Mouse (Mus musculus): ENCODE results near the gene Dock4. TPM values are rescaled to one million over a fixed set of nuclear protein-coding genes. Genes with fewer than 3 reads are reported as not detected.

Dock4 gene
- total RNA-seq, 4 experiments from 2014 or later = 7.9 to 11.6 (median 9.4) TPM

DNA sequence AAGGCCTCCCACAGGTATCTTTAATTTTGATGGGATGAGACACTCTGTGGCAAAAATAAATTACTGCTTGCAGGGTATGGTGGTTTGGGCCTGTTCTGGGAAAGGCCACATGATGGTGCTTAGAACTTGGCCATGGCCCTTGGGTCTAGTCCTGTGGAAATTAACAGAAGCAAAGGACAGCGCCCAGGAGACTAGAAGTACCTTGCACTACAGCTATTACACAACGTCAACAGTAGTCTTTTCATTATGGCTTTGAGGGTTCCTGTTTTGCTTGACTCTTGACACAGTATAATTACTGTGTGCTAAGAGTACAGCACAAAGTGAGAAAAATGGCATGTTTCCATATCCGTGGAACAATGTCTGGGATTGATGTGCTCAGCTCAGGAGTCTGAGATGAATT is 300.3 kb downstream of the Dock4 start:
- no peak for DNase-seq (ENCODE audit: low spot score in 2 of 2)

DNA sequence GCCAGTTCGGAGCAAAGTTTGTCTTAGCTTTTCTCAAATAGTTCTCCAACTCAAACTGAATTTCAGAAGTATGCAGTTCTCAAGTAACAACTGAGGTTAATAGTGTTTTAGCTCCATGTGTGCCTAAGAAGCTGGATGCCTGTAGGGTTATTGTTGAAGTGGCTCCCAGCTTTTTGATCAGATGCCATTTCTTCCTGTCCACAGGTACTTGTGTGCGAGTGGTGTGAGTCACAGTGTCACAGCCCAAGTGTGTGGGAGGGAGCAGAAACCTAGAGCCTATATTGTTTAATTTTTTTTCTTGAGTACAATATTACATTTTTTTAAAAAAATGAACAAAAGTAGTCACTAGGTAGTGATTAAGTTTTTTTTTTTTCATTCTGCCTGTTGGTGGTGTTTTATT is 313.5 kb downstream of the Dock4 start:
- DNase-seq (ENCODE audit: low spot score in 2 of 2) = no peak

DNA sequence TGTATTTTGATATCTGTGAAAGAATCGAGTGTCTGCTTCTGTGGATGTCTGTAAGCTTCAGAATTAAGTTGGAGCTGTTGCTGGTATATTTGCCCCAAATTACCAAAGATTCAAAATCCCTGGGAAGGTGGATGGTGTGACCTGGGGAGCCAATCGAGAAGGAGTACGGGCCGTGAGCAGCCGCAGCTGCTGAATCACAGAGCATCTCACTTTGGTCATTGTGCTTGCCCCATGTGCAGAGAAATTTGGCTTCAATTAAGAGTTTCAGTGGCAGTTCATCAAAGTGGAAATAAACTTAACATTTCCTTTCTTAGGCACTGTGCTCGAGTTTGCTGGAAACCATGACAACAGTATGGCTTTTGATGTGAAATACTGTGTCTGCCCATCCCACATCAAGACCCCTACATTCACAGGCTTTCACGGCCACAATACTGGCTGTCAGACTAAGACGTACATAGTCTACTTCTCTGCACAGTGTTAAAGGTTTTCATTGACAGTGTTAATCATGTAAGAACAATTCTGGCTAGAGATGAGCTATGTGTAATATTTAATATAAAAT is 321.6 kb downstream of the Dock4 start:
- DNase-seq (ENCODE audit: low spot score in 2 of 2) = no peak

DNA sequence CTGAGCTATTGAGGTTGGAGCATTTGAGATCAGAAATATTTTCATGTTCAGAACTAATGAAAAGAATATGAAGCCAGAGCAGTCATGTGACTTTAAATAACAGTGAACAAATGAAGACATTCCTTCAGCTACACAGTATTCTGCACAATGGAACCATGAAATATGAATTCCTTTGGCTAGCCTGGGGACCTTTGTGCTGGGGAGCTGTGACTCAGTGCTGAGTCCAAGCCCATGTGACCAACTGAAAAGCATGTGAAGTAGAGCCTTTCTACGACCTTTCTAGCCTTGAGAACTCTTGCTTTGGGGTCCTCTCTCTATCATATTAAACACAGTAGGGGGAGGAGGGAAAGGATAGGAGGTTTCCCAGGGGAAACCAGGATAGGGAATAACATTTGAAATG is 327.3 kb downstream of the Dock4 start:
- no peak for DNase-seq (ENCODE audit: low spot score in 2 of 2)

DNA sequence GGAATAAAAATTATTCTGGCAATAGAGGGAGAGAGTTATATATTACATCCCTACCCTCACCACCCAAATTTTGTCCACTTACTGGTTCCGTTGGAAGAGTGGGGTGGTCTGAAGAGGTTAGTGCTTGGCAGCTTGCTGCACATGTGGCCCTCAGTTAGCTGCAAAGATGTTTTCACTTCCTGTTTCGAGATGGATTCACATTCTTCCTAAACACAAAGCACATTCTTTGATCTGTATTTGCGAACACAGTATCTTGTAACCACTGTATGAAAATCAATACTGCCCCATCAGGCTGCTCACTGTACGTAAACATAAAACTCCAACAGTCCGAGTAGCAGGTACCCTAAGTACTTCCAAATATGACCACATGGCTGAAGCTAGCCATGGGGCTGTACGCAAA is 335.8 kb downstream of the Dock4 start:
- no peak for DNase-seq (ENCODE audit: low spot score in 2 of 2)

DNA sequence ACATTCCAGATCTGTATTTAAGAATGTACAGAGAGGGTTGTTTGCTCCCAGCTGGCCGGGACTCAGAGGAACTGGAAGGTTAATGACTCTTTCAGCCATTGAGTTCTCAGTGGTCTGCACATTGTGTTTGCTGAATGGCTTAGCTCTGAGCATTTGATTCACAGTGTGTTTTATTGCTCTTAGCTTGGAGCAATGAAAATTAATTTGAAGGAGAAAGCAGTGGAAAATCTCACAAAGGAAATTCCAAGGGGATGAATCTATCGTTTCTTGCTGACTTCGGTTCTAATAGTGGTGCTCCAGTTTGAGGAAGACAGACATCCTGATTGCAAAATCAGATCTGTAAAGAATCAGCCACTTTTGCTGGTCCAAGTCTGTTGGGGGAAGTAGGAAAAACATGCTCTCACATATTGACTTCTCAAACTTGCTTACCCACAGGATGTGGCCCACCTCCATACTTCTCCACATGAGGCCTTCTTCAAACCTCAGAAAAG is 342.9 kb downstream of the Dock4 start:
- no peak for DNase-seq (ENCODE audit: low spot score in 2 of 2)

DNA sequence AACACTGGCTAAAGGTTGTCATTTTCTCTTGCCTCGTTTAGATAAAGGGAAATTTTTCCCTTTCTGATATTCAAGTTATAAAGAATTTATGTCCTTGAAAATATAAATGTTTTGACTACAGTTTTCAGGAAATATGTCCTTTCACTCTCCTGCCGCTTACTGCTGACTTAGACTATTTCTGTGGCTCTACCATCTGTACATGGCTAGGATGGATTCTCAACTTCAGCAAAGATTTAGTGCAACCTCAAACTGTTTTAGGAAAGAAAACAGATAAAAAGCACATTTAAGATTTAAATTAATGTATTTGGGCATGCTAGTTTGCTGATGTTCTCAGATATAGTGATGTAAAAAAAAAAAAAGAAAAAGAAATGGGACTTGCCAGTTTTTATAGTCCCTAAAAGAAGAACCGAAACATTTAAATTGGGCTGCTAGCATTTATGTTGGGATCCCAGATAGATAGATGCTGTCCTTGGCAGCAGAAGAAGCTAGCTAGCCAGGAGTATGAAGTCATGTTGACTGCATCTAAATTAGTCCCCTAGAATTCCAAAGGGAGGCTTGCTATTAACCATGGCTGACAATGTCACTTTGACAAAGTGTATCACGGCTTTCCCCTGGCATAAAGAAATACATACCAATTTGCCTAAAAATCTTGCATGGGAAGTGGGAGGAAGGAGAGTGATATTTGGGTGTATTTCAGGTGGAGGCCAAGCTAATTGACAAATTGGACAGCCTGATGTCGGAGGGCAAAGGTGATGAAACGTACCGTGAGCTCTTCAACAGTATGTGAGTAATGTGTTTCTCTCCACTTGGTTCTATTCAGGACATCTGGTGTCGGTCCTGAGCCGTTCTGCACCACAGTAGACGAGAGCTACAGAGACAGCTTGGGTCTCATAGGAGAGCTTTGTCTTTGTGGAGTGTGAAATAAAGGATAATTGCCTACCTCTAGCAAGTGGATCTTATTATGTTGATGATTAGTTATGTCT is 343.9 kb downstream of the Dock4 start:
- DNase-seq (ENCODE audit: low spot score in 2 of 2) = no peak

DNA sequence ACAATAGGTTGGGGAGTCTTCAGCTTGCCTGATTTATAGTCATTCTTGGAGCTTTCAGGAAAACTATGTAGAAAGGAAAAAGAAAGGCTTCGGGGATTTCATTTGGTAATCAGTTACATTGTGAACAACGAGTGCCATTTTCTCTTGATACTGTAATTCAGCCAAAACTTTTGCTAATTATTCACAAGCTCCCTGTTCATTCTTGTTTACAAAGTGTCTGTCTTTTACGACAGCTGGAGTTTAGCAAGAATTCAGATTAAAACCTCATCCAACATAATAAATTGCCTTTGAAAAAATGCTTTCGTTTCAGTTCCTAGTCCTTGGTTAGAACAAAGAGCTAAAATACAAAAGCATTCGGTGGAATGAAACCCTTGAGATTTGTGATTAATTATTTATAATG is 345.5 kb downstream of the Dock4 start:
- no peak for DNase-seq (ENCODE audit: low spot score in 2 of 2)

DNA sequence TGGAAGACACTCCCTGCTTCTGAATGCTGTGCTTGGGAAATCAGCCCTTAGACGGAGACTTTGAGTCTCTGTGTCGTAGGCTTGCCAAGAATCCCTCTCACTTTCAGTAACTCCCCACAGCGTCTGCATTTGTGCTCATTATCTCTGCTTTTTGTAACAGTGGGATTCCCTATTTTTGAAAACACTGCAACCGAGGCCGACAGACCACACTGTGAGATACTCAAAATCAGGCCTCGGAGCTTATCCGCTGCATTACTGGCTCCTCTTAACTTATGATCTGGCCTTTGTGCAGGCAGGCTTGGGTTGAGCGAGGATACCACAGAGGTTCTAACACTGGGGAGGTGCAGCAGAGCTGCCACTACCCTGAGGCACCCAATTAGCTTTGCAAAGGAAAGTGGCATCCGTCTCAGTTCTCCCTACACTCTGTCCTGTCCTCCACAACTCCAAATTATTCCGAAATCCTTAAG is 346.5 kb downstream of the Dock4 start:
- DNase-seq (ENCODE audit: low spot score in 2 of 2) = no peak

DNA sequence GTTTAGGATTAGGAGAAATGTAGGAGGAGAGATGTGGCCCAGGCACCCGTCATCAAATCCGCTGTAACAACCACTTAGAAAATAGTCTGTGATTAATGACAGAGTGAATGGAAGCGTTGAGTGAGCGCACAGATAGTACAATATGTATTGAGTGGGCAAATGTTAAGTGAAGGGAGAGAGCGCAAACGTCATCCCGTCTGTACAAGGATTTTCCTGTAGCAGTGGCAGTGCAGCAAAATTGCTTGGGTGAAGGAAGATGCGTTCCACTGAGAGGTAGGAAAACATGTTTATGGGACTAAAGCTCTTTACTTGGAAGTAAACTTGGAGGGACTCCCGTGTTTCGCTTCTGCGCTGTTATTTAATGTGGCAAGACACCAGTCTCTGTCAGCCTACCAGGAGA is 348.3 kb downstream of the Dock4 start:
- DNase-seq (ENCODE audit: low spot score in 2 of 2) = no peak

DNA sequence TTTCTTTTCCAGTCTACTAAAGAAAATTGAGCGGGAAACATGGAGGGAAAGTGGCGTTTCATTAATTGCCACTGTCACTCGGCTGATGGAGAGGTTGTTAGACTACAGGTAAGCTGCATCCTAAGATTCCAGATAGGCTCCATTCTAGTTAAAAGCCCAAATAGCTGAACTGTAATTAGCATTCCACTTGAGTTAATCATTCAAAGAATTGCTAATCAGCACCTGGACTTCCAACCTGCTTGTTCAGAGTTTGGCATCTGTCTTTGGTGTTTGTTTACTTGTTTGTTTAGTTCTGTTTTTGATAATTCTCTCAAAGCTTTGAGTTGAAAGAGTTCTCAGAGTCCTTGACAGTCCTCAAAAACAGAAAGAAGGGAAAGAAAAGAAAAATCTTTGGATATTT is 349.0 kb downstream of the Dock4 start:
- DNase-seq (ENCODE audit: low spot score in 2 of 2) = no peak

DNA sequence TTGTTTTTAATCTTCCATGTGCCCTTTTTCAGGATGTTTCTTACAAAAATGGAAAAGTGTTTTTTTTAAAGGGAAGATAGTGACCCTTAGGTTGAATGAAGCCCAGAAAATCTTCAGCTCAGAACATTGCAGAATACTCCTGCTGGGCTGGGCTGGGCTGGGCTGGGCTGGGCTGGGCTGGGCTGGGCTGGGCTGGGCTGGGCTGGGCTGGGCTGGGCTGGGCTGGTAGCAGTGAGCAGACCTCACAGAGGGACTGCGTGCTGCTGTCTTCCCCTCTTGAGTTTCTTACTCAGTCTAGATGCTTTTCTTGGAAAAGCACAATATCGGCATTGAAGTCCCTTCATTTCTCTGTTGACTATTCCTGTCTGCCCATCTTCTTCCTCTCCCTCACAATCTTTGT is 350.0 kb downstream of the Dock4 start:
- no peak for DNase-seq (ENCODE audit: low spot score in 2 of 2)

DNA sequence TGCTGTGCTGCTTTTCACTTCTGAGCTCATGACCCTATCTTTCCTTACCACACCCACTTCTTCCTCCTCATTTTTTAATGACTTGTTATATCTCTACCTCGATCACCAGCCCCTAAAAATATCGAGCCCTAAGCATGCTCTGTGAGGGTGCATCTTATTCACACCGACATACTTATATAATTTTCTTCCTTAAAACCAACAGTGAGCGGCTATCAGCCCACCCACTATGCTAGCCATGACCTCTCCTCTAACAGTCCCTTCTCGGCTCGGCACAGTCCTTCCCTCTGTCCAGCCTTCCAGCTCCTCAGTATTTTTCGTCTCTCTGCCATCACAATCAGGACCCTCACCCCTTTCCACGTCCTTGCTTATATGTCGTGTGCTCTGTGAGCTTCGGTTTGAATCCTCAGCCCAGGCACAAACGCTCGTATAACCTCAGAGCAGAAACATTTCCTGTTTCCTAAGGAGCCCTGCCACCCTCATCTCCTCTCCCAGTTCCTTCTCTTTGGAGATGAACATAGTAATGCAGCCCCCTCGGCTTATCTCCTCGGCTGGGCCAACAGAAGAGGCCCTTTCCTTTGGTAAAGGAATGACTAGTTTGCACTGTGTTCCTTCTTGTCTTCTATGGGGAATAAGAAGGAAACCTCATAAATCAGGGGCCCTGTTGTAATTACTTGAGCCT is 351.2 kb downstream of the Dock4 start:
- no peak for DNase-seq (ENCODE audit: low spot score in 2 of 2)

DNA sequence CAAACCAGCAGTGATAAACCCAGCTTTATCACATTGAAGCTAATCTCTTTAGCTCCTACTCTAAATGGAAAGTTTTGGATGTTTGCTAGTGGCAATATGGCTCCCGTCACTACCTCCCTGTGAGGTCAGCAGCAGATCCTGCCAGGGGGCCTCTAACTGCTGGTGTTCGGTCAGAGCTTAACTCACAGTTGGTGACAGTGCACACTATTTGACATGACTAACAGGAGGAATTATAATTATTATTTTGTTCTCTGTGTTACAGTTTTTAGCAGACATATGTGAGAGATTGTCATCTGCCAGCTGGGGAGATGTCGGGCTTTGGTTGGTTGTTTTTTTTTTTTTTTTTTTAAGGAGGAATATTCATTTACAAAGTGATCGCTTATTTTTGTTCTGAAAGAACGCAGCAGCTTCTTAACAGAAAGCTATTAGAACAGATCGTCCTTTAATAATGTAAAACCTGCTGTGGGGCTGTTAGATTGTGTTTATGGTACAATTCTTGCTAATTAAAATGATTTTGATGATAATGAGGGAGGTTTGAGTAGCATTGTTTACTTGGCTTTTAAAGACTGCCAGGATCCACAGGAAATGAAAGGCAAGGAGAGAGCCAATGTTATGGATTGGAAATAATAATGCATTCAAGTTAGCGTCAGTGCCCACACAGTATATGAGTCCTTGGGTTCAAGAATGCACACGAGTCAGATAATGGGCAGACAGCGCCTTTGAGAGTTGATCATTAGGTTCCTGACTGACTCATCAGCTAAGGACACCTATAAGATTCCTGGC is 352.0 kb downstream of the Dock4 start:
- DNase-seq (ENCODE audit: low spot score in 2 of 2) = no peak

DNA sequence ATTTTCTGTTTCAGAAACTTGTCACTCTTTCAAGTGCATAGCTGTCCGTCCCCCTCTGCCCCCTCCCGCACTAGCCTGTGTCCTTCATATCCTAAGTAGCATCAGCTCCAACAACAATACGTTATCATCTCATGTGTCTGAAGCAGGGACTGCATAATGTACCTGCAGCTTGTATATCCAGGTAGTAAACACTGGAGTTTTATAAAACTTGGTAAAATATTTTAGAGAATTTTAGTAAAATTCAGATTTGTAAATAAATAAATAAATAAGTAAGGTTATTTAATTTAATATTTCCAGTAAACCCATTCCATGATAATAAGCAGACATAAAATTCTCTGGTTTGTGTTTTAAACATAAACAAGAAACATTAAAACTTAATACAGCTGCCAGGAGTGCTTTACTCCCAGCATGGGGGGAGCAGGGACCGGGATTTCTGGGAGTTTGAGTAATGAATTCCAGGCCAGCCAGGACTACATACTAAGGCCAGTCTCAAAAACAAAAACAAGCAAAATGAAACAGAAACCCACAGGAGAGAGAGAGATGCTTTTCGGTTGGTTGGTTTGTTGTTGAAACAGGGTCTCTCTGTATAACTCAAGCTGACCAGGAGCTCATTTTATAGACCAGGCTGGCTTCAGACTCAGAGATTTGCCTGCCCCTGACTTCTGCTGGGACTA is 352.7 kb downstream of the Dock4 start:
- DNase-seq (ENCODE audit: low spot score in 2 of 2) = no peak

DNA sequence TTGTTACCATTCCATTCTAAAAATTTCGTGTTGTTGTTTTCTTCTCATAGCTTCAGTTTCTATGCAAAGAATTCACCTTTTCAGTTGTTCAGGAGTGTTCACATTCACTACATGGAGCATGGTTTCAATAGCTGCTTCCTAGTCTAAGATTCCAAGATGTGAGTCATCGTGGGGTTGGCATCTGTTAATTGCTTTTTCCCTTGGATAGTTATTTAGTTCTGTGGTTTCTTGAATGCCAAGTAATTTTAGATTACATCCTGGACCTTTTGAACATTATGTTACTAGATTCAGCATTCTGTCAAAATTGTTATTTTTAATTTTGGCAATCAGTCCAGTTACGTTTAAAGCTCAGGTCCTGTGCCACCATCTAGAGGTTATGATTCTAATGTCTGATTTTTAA is 355.7 kb downstream of the Dock4 start:
- DNase-seq (ENCODE audit: low spot score in 2 of 2) = no peak

DNA sequence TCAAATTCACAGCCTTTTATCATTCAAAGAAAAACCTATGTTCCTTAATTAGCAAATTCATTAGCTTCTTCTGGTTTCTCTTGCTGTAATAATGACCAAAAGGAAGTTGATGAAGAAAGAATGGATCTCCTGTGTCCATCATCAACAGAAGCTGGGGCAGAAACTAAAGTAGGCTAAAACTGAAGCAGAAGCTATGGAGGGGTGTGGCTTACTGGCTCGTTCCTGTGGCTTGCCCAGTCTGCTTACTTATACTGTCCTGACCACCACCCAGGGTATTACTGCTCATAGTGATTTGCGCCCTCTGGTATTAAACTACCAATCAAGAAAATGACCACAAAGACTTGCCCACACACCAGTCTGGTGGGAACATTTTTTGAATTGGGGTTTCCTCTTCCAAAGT is 359.5 kb downstream of the Dock4 start:
- no peak for DNase-seq (ENCODE audit: low spot score in 2 of 2)

DNA sequence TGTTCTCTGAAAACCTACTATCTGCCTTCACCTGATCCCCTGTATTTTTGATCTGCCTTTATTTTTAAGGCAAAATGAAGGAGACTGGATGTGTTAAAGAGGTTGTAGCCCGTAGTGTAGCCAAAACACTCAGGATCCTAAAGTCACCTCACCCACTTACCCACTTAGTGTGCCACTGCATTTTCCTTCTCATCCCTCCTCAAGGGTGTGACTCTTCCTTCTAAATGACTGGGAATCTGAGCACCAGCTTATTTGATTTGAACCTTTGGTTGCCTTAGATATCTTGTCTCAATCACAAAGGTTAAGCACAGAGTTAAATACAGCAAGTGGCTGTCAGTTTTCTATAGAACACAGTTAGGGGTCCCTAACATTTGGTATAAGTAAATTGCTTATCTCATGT is 362.2 kb downstream of the Dock4 start:
- DNase-seq (ENCODE audit: low spot score in 2 of 2) = no peak

DNA sequence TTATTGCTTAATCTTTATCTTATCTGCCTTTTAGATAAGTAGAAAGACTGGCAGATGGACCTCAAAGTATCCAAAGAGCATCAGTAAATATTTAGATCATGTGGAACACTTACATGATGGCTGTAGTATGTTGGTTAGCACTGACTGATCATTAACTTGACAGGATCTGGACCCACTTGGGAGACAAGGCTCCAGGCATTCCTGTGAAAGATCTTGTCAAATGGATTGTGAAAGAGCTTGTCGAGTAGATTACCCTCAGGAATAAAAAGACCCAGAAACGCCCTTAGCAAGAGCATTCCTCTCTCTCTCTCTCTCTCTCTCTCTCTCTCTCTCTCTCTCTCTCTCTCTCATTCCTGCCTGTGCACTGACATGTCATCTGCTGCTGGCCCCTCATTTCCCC is 367.7 kb downstream of the Dock4 start:
- DNase-seq (ENCODE audit: low spot score in 2 of 2) = no peak

DNA sequence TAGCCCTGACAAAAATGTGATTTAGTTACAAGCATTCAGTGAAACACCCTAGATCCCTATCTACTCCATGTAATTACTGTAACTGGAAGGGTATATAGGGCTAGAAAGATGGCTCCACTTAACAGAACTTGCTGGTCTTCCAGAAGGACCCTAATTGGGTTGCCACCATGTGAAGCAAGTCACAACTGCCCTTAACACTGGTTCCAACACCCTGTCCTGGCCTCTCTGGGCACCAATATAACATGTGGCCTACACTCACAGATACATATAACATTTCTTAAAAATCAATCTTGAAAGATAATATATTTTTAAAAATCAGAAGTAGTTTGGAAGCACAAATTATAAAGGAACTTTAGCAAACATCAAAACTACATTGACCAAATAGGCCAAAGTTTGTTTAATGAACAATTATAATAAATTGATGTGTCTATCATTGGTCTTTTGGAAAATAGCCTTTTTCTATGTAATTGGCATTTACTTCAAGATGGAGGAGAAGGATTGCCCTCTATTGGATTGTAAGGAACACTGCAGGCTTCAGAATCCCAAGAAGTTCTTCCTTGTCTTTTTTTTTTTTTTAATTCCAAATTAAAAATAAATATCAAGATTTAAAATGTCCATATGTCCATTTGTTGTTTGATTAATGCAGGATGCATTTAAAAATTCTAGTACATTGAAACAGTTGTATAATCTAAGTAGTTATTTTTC is 369.1 kb downstream of the Dock4 start:
- DNase-seq (ENCODE audit: low spot score in 2 of 2) = no peak

Measured in gastrocnemius, adult 8-10 months (tissue).